Mouse (Mus musculus): ENCODE data around the gene Gm8369. TPM values are rescaled to one million over a fixed set of nuclear protein-coding genes. Genes with fewer than 3 reads are reported as not detected.
"Not testable (repeated sequence)": the region's sequence is repeated elsewhere in the genome, so short reads cannot be mapped to it uniquely, and the experiment has no call there.

Gene Gm8369
- polyA plus RNA-seq, 1 experiment from 2014 or later: not detected

DNA sequence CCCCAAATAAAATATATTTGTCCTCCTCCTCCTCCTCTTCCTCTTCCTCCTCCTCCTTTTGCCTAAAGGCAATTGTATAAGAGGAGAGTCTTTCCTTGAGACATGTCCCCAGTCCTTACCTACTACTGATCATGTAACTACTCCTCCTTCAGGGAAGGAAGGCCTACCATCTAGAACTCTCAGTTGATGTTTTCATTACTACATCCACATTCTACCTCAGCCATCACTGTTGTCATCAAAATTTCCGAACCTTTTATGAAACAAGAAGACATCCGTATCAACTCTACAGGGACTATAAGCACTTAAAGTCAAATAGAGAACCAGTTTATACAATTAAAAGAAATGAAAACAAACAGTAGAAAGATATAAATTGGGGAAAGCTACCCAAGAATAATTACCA lies 3.1 kb upstream of the Gm8369 start:
- no peaks in the 10 kb centered on the region for H3K4me1 ChIP-seq (replicated peaks; ENCODE audit: control insufficient read depth, insufficient read depth, low read length)
- H3K4me3 ChIP-seq (replicated peaks; ENCODE audit: low read length): no peak overlapping the region
- H3K27me3 ChIP-seq (ENCODE audit: control insufficient read depth, insufficient read depth, low read length): no peaks in the 10 kb centered on the region
- DNase-seq (ENCODE audit: low spot score) (no peak), ATAC-seq (ENCODE audit: low FRiP score) (no peak)
- H3K4me2 ChIP-seq (replicated peaks): no peak overlapping the region
- H3K9ac ChIP-seq: no peak overlapping the region
- 92% methylated on average over 2 of the region's 2 CpGs for WGBS
- no peak overlapping the region for H3K27ac ChIP-seq
- no peaks in the 10 kb centered on the region for H3K9me3 ChIP-seq (ENCODE audit: control insufficient read depth, low read length)
- H3K36me3 ChIP-seq (replicated peaks; ENCODE audit: control insufficient read depth, insufficient read depth): no peaks in the 10 kb centered on the region

DNA sequence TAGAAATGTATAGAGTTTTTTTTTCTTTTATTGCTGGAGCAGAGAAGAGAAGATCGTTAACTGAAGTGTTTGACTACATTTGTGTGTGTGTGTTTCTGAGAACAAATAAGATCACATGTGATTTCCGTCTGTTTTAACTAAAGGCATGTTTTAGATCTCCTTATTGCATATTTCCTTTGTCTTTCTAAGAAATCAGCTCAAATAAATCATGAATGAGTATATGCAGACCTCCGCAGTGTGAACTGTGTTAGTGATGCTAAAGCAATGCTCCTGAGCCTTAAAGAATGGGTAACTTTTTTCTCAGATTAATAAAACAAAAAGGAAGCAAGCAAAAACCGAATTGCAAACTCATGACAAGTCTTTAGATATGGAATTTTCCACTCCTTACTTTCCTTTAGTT lies 1.8 kb upstream of the Gm8369 start:
- Histone ChIP-seq H3K9me3 (ENCODE audit: control insufficient read depth, low read length) (no peaks in the 10 kb centered on the region), H3K9ac (no peak overlapping the region), H3K36me3 (replicated peaks; ENCODE audit: control insufficient read depth, insufficient read depth) (no peaks in the 10 kb centered on the region), H3K4me1 (replicated peaks; ENCODE audit: control insufficient read depth, insufficient read depth, low read length) (no peaks in the 10 kb centered on the region), H3K4me3 (replicated peaks; ENCODE audit: low read length) (no peak overlapping the region), H3K27ac (no peak overlapping the region), H3K27me3 (ENCODE audit: control insufficient read depth, insufficient read depth, low read length) (no peaks in the 10 kb centered on the region), H3K4me2 (replicated peaks) (no peak overlapping the region)
- DNase-seq (ENCODE audit: low spot score) (no peak), ATAC-seq (ENCODE audit: low FRiP score) (no peak)
- WGBS: 85% methylated on average over 4 of the region's 4 CpGs

DNA sequence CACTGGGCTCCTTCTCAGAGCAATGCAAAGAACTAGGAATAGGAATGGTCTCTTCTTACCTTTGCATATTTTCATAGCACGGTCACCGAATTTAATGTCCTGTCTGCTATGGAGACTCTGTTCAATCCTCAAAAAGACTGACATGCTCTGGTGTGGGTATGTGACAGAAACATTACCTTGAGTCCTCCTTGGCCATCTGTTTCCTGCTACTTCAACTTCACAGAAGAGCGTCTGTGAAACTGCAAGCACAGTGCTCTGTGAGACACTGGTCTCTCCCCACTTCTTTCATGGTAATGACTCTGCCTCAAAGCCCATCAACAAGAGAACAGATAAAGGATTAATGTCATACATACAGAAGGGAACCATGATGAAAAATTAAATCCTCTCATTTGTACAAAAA lies 1.4 kb upstream of the Gm8369 start:
- Histone ChIP-seq H3K36me3 (replicated peaks; ENCODE audit: control insufficient read depth, insufficient read depth) (no peaks in the 10 kb centered on the region), H3K4me2 (replicated peaks) (no peak overlapping the region), H3K27me3 (ENCODE audit: control insufficient read depth, insufficient read depth, low read length) (no peaks in the 10 kb centered on the region), H3K9me3 (ENCODE audit: control insufficient read depth, low read length) (no peaks in the 10 kb centered on the region), H3K9ac (no peak overlapping the region), H3K27ac (no peak overlapping the region), H3K4me3 (replicated peaks; ENCODE audit: low read length) (no peak overlapping the region), H3K4me1 (replicated peaks; ENCODE audit: control insufficient read depth, insufficient read depth, low read length) (no peaks in the 10 kb centered on the region)
- no peak for ATAC-seq (ENCODE audit: low FRiP score)
- WGBS: 84% methylated on average over 3 of the region's 3 CpGs
- no peak for DNase-seq (ENCODE audit: low spot score)

DNA sequence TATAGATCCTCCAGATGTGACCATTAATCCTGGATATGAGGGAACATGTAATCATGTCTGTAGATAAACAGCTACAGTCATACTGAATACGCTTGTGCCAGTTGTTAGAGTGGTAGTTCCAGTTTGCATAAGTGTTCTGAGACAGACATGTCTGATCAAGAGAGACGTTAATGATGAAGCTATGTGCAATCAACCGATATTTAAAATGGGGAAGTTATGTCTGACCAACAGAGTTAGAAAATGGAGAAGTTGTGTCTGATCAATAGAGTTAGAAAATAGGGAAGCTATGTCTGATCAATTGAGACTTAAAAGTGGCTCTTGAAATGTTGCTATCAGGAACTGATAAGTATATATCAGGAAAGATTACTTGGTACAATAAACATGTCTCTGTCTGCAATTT lies 472 bp upstream of the Gm8369 start:
- no peak overlapping the region for H3K27ac ChIP-seq

DNA sequence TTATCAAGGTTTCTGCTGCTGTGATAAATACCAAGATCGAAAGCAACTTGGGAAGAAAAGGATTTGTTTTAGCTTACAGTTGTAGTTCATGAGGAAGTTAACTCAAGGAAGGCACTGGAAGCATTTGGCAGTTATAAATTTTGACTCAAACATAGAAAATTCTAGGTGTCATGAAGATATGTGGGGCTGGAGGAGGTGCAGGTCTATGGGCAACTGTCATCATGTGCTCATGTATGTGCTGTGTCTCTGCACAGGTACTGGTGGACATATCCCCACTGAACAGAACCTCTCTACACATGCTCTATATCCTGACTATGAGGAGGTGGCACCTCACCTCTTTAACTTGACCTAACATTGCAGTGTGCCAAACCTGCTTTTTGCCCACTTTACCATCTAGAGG lies 861 bp downstream of the Gm8369 start:
- Histone ChIP-seq H3K9me3 (ENCODE audit: control insufficient read depth, low read length) (no peaks in the 10 kb centered on the region), H3K27me3 (ENCODE audit: control insufficient read depth, insufficient read depth, low read length) (no peaks in the 10 kb centered on the region), H3K36me3 (replicated peaks; ENCODE audit: control insufficient read depth, insufficient read depth) (no peaks in the 10 kb centered on the region), H3K27ac (no peak overlapping the region), H3K4me3 (replicated peaks; ENCODE audit: low read length) (no peak overlapping the region), H3K4me1 (replicated peaks; ENCODE audit: control insufficient read depth, insufficient read depth, low read length) (no peaks in the 10 kb centered on the region), H3K4me2 (replicated peaks) (no peak overlapping the region), H3K9ac (no peak overlapping the region)
- ATAC-seq (ENCODE audit: low FRiP score) (no peak), DNase-seq (ENCODE audit: low spot score) (no peak)
- WGBS: 88% methylated on average over 1 of the region's 1 CpGs

More for the DNA sequence above, 472 bp upstream of the Gm8369 start:
- no peaks in the 10 kb centered on the region for H3K9me3 ChIP-seq (ENCODE audit: control insufficient read depth, low read length)
- H3K27me3 ChIP-seq (ENCODE audit: control insufficient read depth, insufficient read depth, low read length): no peaks in the 10 kb centered on the region
- DNase-seq (ENCODE audit: low spot score): no peak
- H3K9ac ChIP-seq: no peak overlapping the region
- H3K4me2 ChIP-seq (replicated peaks): no peak overlapping the region
- H3K36me3 ChIP-seq (replicated peaks; ENCODE audit: control insufficient read depth, insufficient read depth): no peaks in the 10 kb centered on the region
- WGBS: 90% methylated on average over 3 of the region's 3 CpGs
- H3K4me3 ChIP-seq (replicated peaks; ENCODE audit: low read length): no peak overlapping the region
- no peaks in the 10 kb centered on the region for H3K4me1 ChIP-seq (replicated peaks; ENCODE audit: control insufficient read depth, insufficient read depth, low read length)
- ATAC-seq (ENCODE audit: low FRiP score): no peak

DNA sequence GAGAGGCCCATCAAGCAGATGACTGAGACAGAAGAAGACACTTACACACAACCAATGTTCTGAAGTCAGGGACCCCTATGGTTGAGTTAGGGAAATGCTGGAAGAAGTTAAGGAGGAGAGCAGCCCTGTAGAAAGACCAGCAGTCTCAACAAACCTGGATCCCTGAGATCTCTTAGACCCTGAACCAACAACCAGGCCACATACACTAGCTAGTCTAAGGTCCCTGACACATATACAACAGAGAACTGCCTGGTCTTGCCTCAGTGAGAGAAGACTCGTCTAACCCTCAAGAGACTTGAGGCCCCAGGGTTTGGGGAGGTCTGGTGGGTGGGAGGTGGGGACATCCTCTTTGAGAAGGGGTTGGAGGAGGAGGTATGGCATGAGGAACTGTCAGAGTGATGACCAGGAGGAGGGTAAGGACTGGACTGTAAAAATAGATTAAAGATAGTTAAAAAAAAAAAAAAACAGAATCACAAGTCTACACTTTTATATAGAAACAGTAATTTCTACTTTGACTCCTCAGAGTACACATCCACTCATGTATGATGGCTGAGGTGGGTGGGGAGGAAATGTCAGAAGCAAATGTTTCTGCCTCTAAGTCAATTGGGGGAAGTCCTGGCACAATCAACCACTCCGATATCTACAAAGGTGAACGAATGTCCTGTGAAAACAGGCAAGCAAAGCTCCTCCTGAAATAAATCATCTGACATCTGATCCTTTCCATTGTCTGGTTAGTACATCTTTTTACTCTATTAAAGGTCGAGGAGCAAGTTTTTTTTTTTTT lies 5.9 kb downstream of the Gm8369 start:
- no peaks in the 10 kb centered on the region for H3K4me1 ChIP-seq (replicated peaks; ENCODE audit: control insufficient read depth, insufficient read depth, low read length)
- 79% methylated on average over 4 of the region's 4 CpGs for WGBS
- ATAC-seq (ENCODE audit: low FRiP score) (no peak), DNase-seq (ENCODE audit: low spot score) (no peak)
- no peaks in the 10 kb centered on the region for H3K36me3 ChIP-seq (replicated peaks; ENCODE audit: control insufficient read depth, insufficient read depth)
- H3K27me3 ChIP-seq (ENCODE audit: control insufficient read depth, insufficient read depth, low read length): no peaks in the 10 kb centered on the region
- H3K9ac ChIP-seq: no peak overlapping the region
- H3K27ac ChIP-seq: no peak overlapping the region
- no peaks in the 10 kb centered on the region for H3K9me3 ChIP-seq (ENCODE audit: control insufficient read depth, low read length)
- H3K4me2 ChIP-seq (replicated peaks): no peak overlapping the region
- no peak overlapping the region for H3K4me3 ChIP-seq (replicated peaks; ENCODE audit: low read length)

DNA sequence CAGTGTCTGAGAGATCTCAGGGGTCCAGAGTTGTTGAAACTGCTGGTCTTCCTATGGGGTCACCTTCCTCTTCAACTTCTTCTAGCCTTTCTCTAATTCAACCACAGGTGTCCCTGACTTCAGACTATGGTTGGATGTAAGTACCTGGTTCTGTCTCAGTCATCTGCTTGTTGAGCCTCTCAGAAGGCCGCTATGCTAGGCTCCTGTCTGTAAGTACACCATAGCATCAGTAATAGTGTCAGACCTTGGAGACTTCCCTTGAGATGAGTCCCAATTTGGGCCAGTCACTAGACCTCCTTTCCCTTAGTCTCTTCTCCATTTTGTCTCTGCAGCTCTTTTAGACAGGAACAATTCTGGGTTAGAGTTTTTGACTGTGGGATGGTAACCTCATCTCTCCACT lies 6.9 kb downstream of the Gm8369 start:
- ATAC-seq (ENCODE audit: low FRiP score) (no peak), DNase-seq (ENCODE audit: low spot score) (no peak)
- no peaks in the 10 kb centered on the region for H3K4me1 ChIP-seq (replicated peaks; ENCODE audit: control insufficient read depth, insufficient read depth, low read length)
- H3K9ac ChIP-seq: no peak overlapping the region
- H3K36me3 ChIP-seq (replicated peaks; ENCODE audit: control insufficient read depth, insufficient read depth): no peaks in the 10 kb centered on the region
- no peaks in the 10 kb centered on the region for H3K27me3 ChIP-seq (ENCODE audit: control insufficient read depth, insufficient read depth, low read length)
- no peak overlapping the region for H3K27ac ChIP-seq
- H3K4me3 ChIP-seq (replicated peaks; ENCODE audit: low read length): no peak overlapping the region
- H3K9me3 ChIP-seq (ENCODE audit: control insufficient read depth, low read length): no peaks in the 10 kb centered on the region
- WGBS: 95% methylated on average over 1 of the region's 1 CpGs
- no peak overlapping the region for H3K4me2 ChIP-seq (replicated peaks)

DNA sequence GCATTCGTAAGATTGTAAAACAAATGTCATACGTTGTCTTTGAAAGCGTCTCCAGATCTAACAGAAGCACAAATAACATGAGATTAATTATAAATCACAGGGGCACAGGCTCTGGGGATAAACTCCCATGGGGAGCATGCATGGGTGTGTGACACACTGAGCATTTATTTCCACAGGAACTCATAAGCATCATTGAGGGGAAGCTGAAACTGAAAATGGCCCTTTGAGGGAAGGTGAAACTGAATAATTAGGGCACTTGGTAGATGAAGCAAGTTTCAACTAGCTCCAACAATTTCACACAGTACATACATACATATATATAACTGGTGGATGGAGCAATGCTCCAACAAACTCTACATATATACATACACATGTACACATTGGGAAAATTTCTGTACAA lies 8.8 kb downstream of the Gm8369 start:
- DNase-seq (ENCODE audit: low spot score): no peak
- H3K4me3 ChIP-seq (replicated peaks; ENCODE audit: low read length): no peak overlapping the region
- 90% methylated on average over 3 of the region's 3 CpGs for WGBS

DNA sequence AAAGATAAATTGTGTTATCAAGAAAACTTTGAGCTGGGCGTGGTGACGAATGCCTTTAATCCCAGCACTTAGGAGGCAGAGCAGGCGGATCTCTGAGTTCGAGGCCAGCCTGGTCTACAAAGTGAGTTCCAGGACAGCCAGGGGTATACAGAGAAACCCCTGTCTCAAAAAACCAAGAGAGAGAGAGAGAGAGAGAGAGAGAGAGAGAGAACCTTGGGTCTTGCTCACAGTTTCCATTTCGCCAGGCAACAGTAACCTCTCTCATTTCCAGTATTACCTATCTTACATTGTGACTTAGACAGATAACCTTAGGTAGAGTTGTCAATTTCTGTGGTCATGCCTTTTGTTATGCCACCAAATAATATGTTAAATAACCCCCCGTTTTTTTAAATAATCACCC lies 10.6 kb downstream of the Gm8369 start:
- WGBS: 87% methylated on average over 6 of the region's 6 CpGs
- H3K9me3 ChIP-seq (ENCODE audit: control insufficient read depth, low read length): no peaks in the 10 kb centered on the region
- H3K4me1 ChIP-seq (replicated peaks; ENCODE audit: control insufficient read depth, insufficient read depth, low read length): no peaks in the 10 kb centered on the region
- no peak overlapping the region for H3K9ac ChIP-seq
- no peaks in the 10 kb centered on the region for H3K27me3 ChIP-seq (ENCODE audit: control insufficient read depth, insufficient read depth, low read length)
- no peaks in the 10 kb centered on the region for H3K36me3 ChIP-seq (replicated peaks; ENCODE audit: control insufficient read depth, insufficient read depth)
- H3K4me3 ChIP-seq (replicated peaks; ENCODE audit: low read length): no peak overlapping the region
- DNase-seq (ENCODE audit: low spot score) (no peak), ATAC-seq (ENCODE audit: low FRiP score) (no peak)
- no peak overlapping the region for H3K27ac ChIP-seq
- no peak overlapping the region for H3K4me2 ChIP-seq (replicated peaks)

More for the DNA sequence above, 8.8 kb downstream of the Gm8369 start:
- Histone ChIP-seq H3K27me3 (ENCODE audit: control insufficient read depth, insufficient read depth, low read length) (no peaks in the 10 kb centered on the region), H3K4me2 (replicated peaks) (no peak overlapping the region), H3K9me3 (ENCODE audit: control insufficient read depth, low read length) (no peaks in the 10 kb centered on the region), H3K9ac (no peak overlapping the region), H3K36me3 (replicated peaks; ENCODE audit: control insufficient read depth, insufficient read depth) (no peaks in the 10 kb centered on the region), H3K4me1 (replicated peaks; ENCODE audit: control insufficient read depth, insufficient read depth, low read length) (no peaks in the 10 kb centered on the region), H3K27ac (no peak overlapping the region)
- ATAC-seq (ENCODE audit: low FRiP score): no peak

DNA sequence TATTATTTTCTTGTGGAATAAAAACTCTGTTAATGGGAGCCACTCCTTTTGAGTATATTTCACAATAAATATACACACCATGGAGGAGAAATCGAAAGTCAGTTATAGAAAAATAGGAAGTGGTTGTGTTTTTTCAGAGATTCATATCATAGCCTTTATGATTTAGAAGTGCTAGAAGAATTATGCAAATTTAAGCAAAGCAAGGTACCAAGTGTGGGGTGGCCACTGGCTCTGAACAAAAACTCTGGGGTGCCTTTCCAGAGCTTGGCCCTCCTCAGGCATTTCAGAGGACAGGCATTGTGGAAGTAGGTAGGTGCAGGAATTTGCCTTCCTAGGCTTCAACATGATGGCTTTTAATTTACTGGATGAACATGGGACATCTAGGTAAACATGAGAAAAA lies 11.6 kb downstream of the Gm8369 start:
- not testable (repeated sequence) for H3K4me3 ChIP-seq (replicated peaks; ENCODE audit: low read length); H3K9me3 ChIP-seq (ENCODE audit: control insufficient read depth, low read length); H3K9ac ChIP-seq; DNase-seq (ENCODE audit: low spot score); H3K36me3 ChIP-seq (replicated peaks; ENCODE audit: control insufficient read depth, insufficient read depth); H3K27me3 ChIP-seq (ENCODE audit: control insufficient read depth, insufficient read depth, low read length); H3K27ac ChIP-seq; ATAC-seq (ENCODE audit: low FRiP score); H3K4me1 ChIP-seq (replicated peaks; ENCODE audit: control insufficient read depth, insufficient read depth, low read length); H3K4me2 ChIP-seq (replicated peaks)
- 84% methylated on average over 1 of the region's 1 CpGs for WGBS
